Comparison of ENCODE assay signal across 17 mouse cellular contexts in the genomic region with DNA sequence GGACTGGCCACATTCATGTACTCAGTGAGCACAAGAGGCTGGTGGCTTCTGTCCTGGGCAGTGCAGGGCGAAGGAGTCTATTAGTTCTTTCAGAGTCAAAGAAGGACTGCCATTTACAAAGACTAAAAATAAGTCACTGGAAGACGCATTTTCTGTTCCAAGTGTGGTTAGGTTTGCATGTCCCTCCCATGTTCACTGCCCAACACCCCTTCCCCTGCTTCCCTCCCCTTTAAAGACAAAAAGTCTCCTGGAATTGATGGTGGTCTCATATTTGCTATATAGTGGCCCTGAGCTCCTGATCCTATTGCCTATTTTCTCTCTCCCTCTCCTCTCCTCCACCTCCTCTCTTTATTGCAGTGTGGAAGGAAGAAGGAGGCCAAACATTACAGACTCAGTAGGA.
"Had no signal": no experiment of that assay in that cellular context is flagged by ENCODE, and none has a peak within 500 bp of the region (broad histone marks: within the 10 kb centered on the region; RNA-seq: fewer than 3 reads in every experiment).

No protein-coding gene starts in this region.

- ATAC-seq: midbrain, embryonic 16.5 days had no signal

- H3K9ac ChIP-seq: lung, embryonic 14.5 days; midbrain, embryonic 12.5 days; neural tube, embryonic 13.5 days; neural tube, embryonic 15.5 days had no signal

- H3K27me3 ChIP-seq: midbrain, embryonic 12.5 days; neural tube, embryonic 13.5 days; neural tube, embryonic 15.5 days had no signal

- H3K9me3 ChIP-seq: midbrain, embryonic 10.5 days; midbrain, embryonic 12.5 days; neural tube, embryonic 13.5 days; neural tube, embryonic 15.5 days had no signal

- H3K27ac ChIP-seq: midbrain, embryonic 10.5 days; midbrain, embryonic 12.5 days; neural tube, embryonic 13.5 days; neural tube, embryonic 15.5 days had no signal

- H3K4me2 ChIP-seq: lung, embryonic 14.5 days; midbrain, embryonic 12.5 days; neural tube, embryonic 13.5 days; neural tube, embryonic 15.5 days had no signal

- H3K4me3 ChIP-seq: midbrain, embryonic 10.5 days; midbrain, embryonic 12.5 days; myocyte; neural tube, embryonic 13.5 days; neural tube, embryonic 15.5 days had no signal

- DNase-seq: lung, embryonic 14.5 days; lung, postnatal 10 days; midbrain, embryonic 14.5 days; retina, postnatal 1 day; right cerebral cortex, adult 18-20 months; right cerebral cortex, postnatal 25 days; right cerebral cortex, postnatal 4 days; spleen, adult 18-20 months; thymus, adult 18-20 months; thymus, postnatal 14 days; thymus, postnatal 36 days had no signal

- H3K4me1 ChIP-seq: neural tube, embryonic 13.5 days; neural tube, embryonic 15.5 days had no signal
